Mouse (Mus musculus) layer of hippocampus, adult 9-11 months (tissue): ENCODE measurements around the gene Krt73.

Experiments
- DNase-seq: peaks from one replicate; pipeline ENCODE4 v3.0.0; 2022

Gene Krt73

GRCm38 (mm10) chr15:101802296-101802835 lies at the start of gene Krt73:
TSS of gene Krt73 (minus strand) at chr15:101802346.
- no peak for DNase-seq

- DNase-seq: no peak
Observed at GRCm38 (mm10) chr15:101850694-101851093, 48.5 kb upstream of the Krt73 start, which contains the start of gene Krt1. TSS of gene Krt1 (minus strand) at chr15:101850794.

- peak; percentile 42 for DNase-seq
Observed at GRCm38 (mm10) chr15:101845971-101846403, 43.8 kb upstream of the Krt73 start.

GRCm38 (mm10) chr15:101843192-101843591 lies 41.0 kb upstream of the Krt73 start:
- DNase-seq: no peak

- no peak for DNase-seq
Observed at GRCm38 (mm10) chr15:101834784-101835328, 32.7 kb upstream of the Krt73 start.

GRCm38 (mm10) chr15:101833131-101833530 lies 31.0 kb upstream of the Krt73 start:
- no peak for DNase-seq

- no peak for DNase-seq
Observed at GRCm38 (mm10) chr15:101829441-101829840, 27.3 kb upstream of the Krt73 start.

- no peak for DNase-seq
Observed at GRCm38 (mm10) chr15:101821786-101822185, 19.6 kb upstream of the Krt73 start.

GRCm38 (mm10) chr15:101817875-101818274 lies 15.7 kb upstream of the Krt73 start, which contains the start of gene Krt2:
TSS of gene Krt2 (minus strand) at chr15:101818169.
- peak; percentile 22 for DNase-seq

GRCm38 (mm10) chr15:101803052-101803822 lies 1.1 kb upstream of the Krt73 start:
- peak; percentile 59 for DNase-seq

- DNase-seq: no peak
Observed at GRCm38 (mm10) chr15:101790867-101791266, 11.3 kb downstream of the Krt73 start.

- DNase-seq: no peak
Observed at GRCm38 (mm10) chr15:101786360-101786759, 15.8 kb downstream of the Krt73 start, which contains the start of gene Krt72. TSS of gene Krt72 (minus strand) at chr15:101786460.

GRCm38 (mm10) chr15:101773420-101773819 lies 28.7 kb downstream of the Krt73 start:
- DNase-seq: peak; percentile 19

- peak; percentile 81 for DNase-seq
Observed at GRCm38 (mm10) chr15:101772711-101773081, 29.4 kb downstream of the Krt73 start.

- no peak for DNase-seq
Observed at GRCm38 (mm10) chr15:101772080-101772710, 30.0 kb downstream of the Krt73 start.

- no peak for DNase-seq
Observed at GRCm38 (mm10) chr15:101770226-101770625, 31.9 kb downstream of the Krt73 start.
